Mouse (Mus musculus) lung, embryonic 16.5 days (tissue): ENCODE data around the gene Vps11. TPM values are rescaled to one million over a fixed set of nuclear protein-coding genes. Genes with fewer than 3 reads are reported as not detected.
"Not testable (repeated sequence)": the region's sequence is repeated elsewhere in the genome, so short reads cannot be mapped to it uniquely, and the experiment has no call there.

ENCODE experiments used
- ATAC-seq: fragments of 200-750 bp; cut with Nextera tagmentation; 2 replicates; pipeline ENCODE4 v1.8.0; 2017; ENCODE audit warnings: low read depth, mild to moderate bottlenecking, moderate library complexity
- H3K27ac ChIP-seq: fragments of 300-500 bp; sonication (generic); 2 replicates; pipeline ENCODE4 v1.5.1; 2014; ENCODE audit warnings: mild to moderate bottlenecking, control low read depth, low read length
- H3K27me3 ChIP-seq: fragments of 300-500 bp; sonication (generic); 2 replicates; pipeline ENCODE4 v1.6.1; 2014; ENCODE audit warnings: low read depth, low read length, mixed read lengths; ENCODE audit not compliant: control insufficient read depth, insufficient read depth
- H3K36me3 ChIP-seq: fragments of 300-500 bp; sonication (generic); 2 replicates; pipeline ENCODE4 v1.6.1; 2014; ENCODE audit warnings: low read length; ENCODE audit not compliant: control insufficient read depth, insufficient read depth
- H3K4me1 ChIP-seq: fragments of 300-500 bp; sonication (generic); replicated peaks from 2 replicates; pipeline ENCODE4 v1.6.1; 2014; ENCODE audit warnings: low read length, mixed read lengths; ENCODE audit not compliant: control insufficient read depth, insufficient read depth
- H3K4me2 ChIP-seq: fragments of 300-500 bp; sonication (generic); 2 replicates; pipeline ENCODE4 v1.6.1; 2014; ENCODE audit warnings: low read depth, low read length, control low read depth
- H3K4me3 ChIP-seq: fragments of 300-500 bp; sonication (generic); 2 replicates; pipeline ENCODE4 v1.5.1; 2014; ENCODE audit warnings: mild to moderate bottlenecking, low read length, control low read depth
- H3K9ac ChIP-seq: fragments of 300-500 bp; sonication (generic); 2 replicates; pipeline ENCODE4 v1.6.1; 2014; ENCODE audit warnings: low read length, control low read depth
- H3K9me3 ChIP-seq: fragments of 300-500 bp; sonication (generic); 2 replicates; pipeline ENCODE4 v1.6.1; 2016; ENCODE audit warnings: low read length; ENCODE audit not compliant: control insufficient read depth
- WGBS: fragments of 180-500 bp; shearing (Covaris S2); extraction: QIAGEN DNeasy Blood & Tissue Kit; methylation state at CpG from one replicate; pipeline ENCODE4 v1.1.7; 2014; 5-methylcytosine and 5-hydroxymethylcytosine counted together
- polyA plus RNA-seq: library from polyadenylated mRNA; unstranded; fragments of >200 nt; fragmentation: Nextera tagmentation; extraction: Ambion mirVana; gene quantifications from 2 replicates; pipeline ENCODE4 v1.2.1, GENCODE M21; 2015

The Vps11 gene
- polyA plus RNA-seq, 1 experiment from 2014 or later, result 31.4 TPM

GRCm38 (mm10) chr9:44334396-44335330, 26.8 kb downstream of the Vps11 start, which contains the start of gene H2afx:
Gene H2afx, plus strand, starts transcription at chr9:44334694.
- Histone ChIP-seq H3K9me3 (no peaks in the 10 kb centered on the region), H3K9ac (peak within 1 kb of the TSS; percentile 98), H3K27me3 (no peaks in the 10 kb centered on the region), H3K4me3 (peak within 1 kb of the TSS; percentile 91), H3K4me2 (peak within 1 kb of the TSS; percentile 72), H3K36me3 (peaks cover 36% of the 10 kb centered on the region), H3K4me1 (peaks cover 15% of the 10 kb centered on the region), H3K27ac (peak within 1 kb of the TSS; percentile 98)
- peak; percentile 95 for ATAC-seq
- under 1% methylated on average over 87 of the region's 91 CpGs for WGBS

- H3K4me2 ChIP-seq, result no peak overlapping the region
- no peak for ATAC-seq
- peaks cover 26% of the 10 kb centered on the region for H3K36me3 ChIP-seq
- no peak overlapping the region for H3K9ac ChIP-seq
- 93% methylated on average over 13 of the region's 13 CpGs for whole genome bisulfite sequencing
- no peak overlapping the region for H3K4me3 ChIP-seq
- peaks cover 15% of the 10 kb centered on the region for H3K4me1 ChIP-seq
- H3K27me3 ChIP-seq, result no peaks in the 10 kb centered on the region
- no peaks in the 10 kb centered on the region for H3K9me3 ChIP-seq
- no peak overlapping the region for H3K27ac ChIP-seq
Measured at GRCm38 (mm10) chr9:44332918-44333638, 28.4 kb downstream of the Vps11 start.

- H3K27ac ChIP-seq, result no peak overlapping the region
- peaks cover 26% of the 10 kb centered on the region for H3K36me3 ChIP-seq
- WGBS, result 93% methylated on average over 6 of the region's 6 CpGs
- H3K4me1 ChIP-seq, result peaks cover 9% of the 10 kb centered on the region
- H3K4me2 ChIP-seq, result no peak overlapping the region
- H3K4me3 ChIP-seq, result no peak overlapping the region
- ATAC-seq, result no peak
- H3K9me3 ChIP-seq, result no peaks in the 10 kb centered on the region
- no peak overlapping the region for H3K9ac ChIP-seq
- H3K27me3 ChIP-seq, result no peaks in the 10 kb centered on the region
Measured at GRCm38 (mm10) chr9:44330736-44331135, 30.7 kb downstream of the Vps11 start.

- H3K27me3 ChIP-seq, result no peaks in the 10 kb centered on the region
- peak overlapping the region; percentile 97; the same call in 1 of the 2 replicates for H3K27ac ChIP-seq
- peaks cover 15% of the 10 kb centered on the region for H3K36me3 ChIP-seq
Measured at GRCm38 (mm10) chr9:44327926-44328325, 33.5 kb downstream of the Vps11 start.

GRCm38 (mm10) chr9:44327064-44327711, 34.3 kb downstream of the Vps11 start:
- peak overlapping the region; percentile 89 for H3K4me3 ChIP-seq
- H3K9ac ChIP-seq, result peak overlapping the region; percentile 93
- peaks cover 9% of the 10 kb centered on the region for H3K36me3 ChIP-seq
- H3K4me1 ChIP-seq, result peaks cover 11% of the 10 kb centered on the region
- H3K9me3 ChIP-seq, result no peaks in the 10 kb centered on the region
- H3K27me3 ChIP-seq, result no peaks in the 10 kb centered on the region
- WGBS, result under 1% methylated on average over 22 of the region's 22 CpGs
- H3K27ac ChIP-seq, result peak overlapping the region; percentile 97
- ATAC-seq, result peak; percentile 46
- peak overlapping the region; percentile 73 for H3K4me2 ChIP-seq

More at GRCm38 (mm10) chr9:44327926-44328325, 33.5 kb downstream of the Vps11 start:
- Histone ChIP-seq H3K9ac (peak overlapping the region; percentile 93), H3K4me1 (peaks cover 11% of the 10 kb centered on the region), H3K9me3 (no peaks in the 10 kb centered on the region), H3K4me2 (peak overlapping the region; percentile 73), H3K4me3 (peak overlapping the region; percentile 89)
- 83% methylated on average over 5 of the region's 5 CpGs for WGBS
- ATAC-seq, result no peak

GRCm38 (mm10) chr9:44326371-44327063, 35.0 kb downstream of the Vps11 start:
- Histone ChIP-seq H3K4me2 (peak overlapping the region; percentile 73), H3K4me3 (peak overlapping the region; percentile 89), H3K9ac (peak overlapping the region; percentile 93), H3K27ac (peak overlapping the region; percentile 97), H3K36me3 (peaks cover 8% of the 10 kb centered on the region), H3K9me3 (no peaks in the 10 kb centered on the region), H3K4me1 (peaks cover 11% of the 10 kb centered on the region), H3K27me3 (no peaks in the 10 kb centered on the region)
- ATAC-seq, result peak; percentile 93
- WGBS, result under 1% methylated on average over 38 of the region's 38 CpGs

- 1% methylated on average over 12 of the region's 12 CpGs for WGBS
- peaks cover 6% of the 10 kb centered on the region for H3K36me3 ChIP-seq
- peak; percentile 25 for ATAC-seq
- H3K27me3 ChIP-seq, result no peaks in the 10 kb centered on the region
- peak within 1 kb of the TSS; percentile 73 for H3K4me2 ChIP-seq
- H3K27ac ChIP-seq, result peak within 1 kb of the TSS; percentile 97
- peak within 1 kb of the TSS; percentile 93 for H3K9ac ChIP-seq
- no peaks in the 10 kb centered on the region for H3K9me3 ChIP-seq
- peak within 1 kb of the TSS; percentile 89 for H3K4me3 ChIP-seq
- peaks cover 11% of the 10 kb centered on the region for H3K4me1 ChIP-seq
Measured at GRCm38 (mm10) chr9:44325768-44326370, 35.6 kb downstream of the Vps11 start, which contains the start of gene Dpagt1. Gene Dpagt1, plus strand, starts transcription at chr9:44326019.

- H3K4me2 ChIP-seq, result peak overlapping the region; percentile 73
- not testable (repeated sequence) for H3K9ac ChIP-seq, H3K9me3 ChIP-seq, H3K27me3 ChIP-seq, H3K36me3 ChIP-seq, ATAC-seq
- 64% methylated on average over 6 of the region's 8 CpGs for WGBS
- H3K27ac ChIP-seq, result peak overlapping the region; percentile 97; the same call in 1 of the 2 replicates
- peaks cover 15% of the 10 kb centered on the region for H3K4me1 ChIP-seq
- peak overlapping the region; percentile 89 for H3K4me3 ChIP-seq
Measured at GRCm38 (mm10) chr9:44325032-44325767, 36.3 kb downstream of the Vps11 start.
